Mouse (Mus musculus) gastrocnemius, postnatal 14 days (tissue): ENCODE measurements around the gene Mrm1. TPM values are rescaled to one million over a fixed set of nuclear protein-coding genes. Genes with fewer than 3 reads are reported as not detected.
A peak's percentile ranks its signal among the peaks of the same experiment; 100 is the strongest.

Experiments used
- DNase-seq: peaks from one replicate; pipeline ENCODE4 v3.0.0; 2021; ENCODE audit warnings: mixed read lengths
- intact Hi-C: fragments of 180-260 bp; cut with DNase I; formaldehyde crosslinking; loops from one replicate; pipeline ENCODE4 v1.15.1; 2025; ENCODE audit warnings: low total_unique reads
- total RNA-seq, 2 experiments: library from RNA; stranded (reverse); gene quantifications; 2 replicates each; pipeline ENCODE4 v1.2.3; 2021

Mrm1 gene
- total RNA-seq, 2 experiments from 2014 or later = 4.3 to 4.9 TPM

GRCm38 (mm10) chr11:84818085-84818960 is 992 bp downstream of the Mrm1 start:
- intact Hi-C loops = no loop called here
- DNase-seq = peak; percentile 78

- intact Hi-C loops = no loop called here
- no peak for DNase-seq
Measured at GRCm38 (mm10) chr11:84817362-84817761, 2.0 kb downstream of the Mrm1 start.

- intact Hi-C loops = loop anchor here (5.0 kb wide), 1 partner anchor 382 kb away; no protein-coding TSS in a partner anchor
- peak; percentile 65 for DNase-seq
Measured at GRCm38 (mm10) chr11:84813724-84814510, 5.4 kb downstream of the Mrm1 start.

- intact Hi-C loops = no loop called here
- DNase-seq = no peak
Measured at GRCm38 (mm10) chr11:84804373-84804772, 14.9 kb downstream of the Mrm1 start.

GRCm38 (mm10) chr11:84797627-84798353 is 21.5 kb downstream of the Mrm1 start:
- DNase-seq = peak; percentile 62
- intact Hi-C loops = loop anchor here (5.0 kb wide), 1 partner anchor 530 kb away; no protein-coding TSS in a partner anchor

- no peak for DNase-seq
- intact Hi-C loops = loop anchor here (5.0 kb wide), 1 partner anchor 530 kb away; no protein-coding TSS in a partner anchor
Measured at GRCm38 (mm10) chr11:84797026-84797425, 22.3 kb downstream of the Mrm1 start.

- intact Hi-C loops = loop anchor here (5.0 kb wide), 2 partner anchors 367 to 527 kb away; no protein-coding TSS in a partner anchor
- peak; percentile 55 for DNase-seq
Measured at GRCm38 (mm10) chr11:84794496-84795113, 24.7 kb downstream of the Mrm1 start.

GRCm38 (mm10) chr11:84793545-84793944 is 25.8 kb downstream of the Mrm1 start:
- intact Hi-C loops = loop anchor here (5.0 kb wide), 1 partner anchor 366 kb away; no protein-coding TSS in a partner anchor
- no peak for DNase-seq

GRCm38 (mm10) chr11:84790383-84790782 is 28.9 kb downstream of the Mrm1 start:
- intact Hi-C loops = loop anchor here (5.0 kb wide), 1 partner anchor 363 kb away; no protein-coding TSS in a partner anchor
- DNase-seq = no peak

GRCm38 (mm10) chr11:84780143-84780870 is 39.0 kb downstream of the Mrm1 start:
- intact Hi-C loops = no loop called here
- DNase-seq = no peak

- intact Hi-C loops = no loop called here
- DNase-seq = no peak
Measured at GRCm38 (mm10) chr11:84775560-84775959, 43.8 kb downstream of the Mrm1 start.

GRCm38 (mm10) chr11:84774870-84775514 is 44.3 kb downstream of the Mrm1 start:
- intact Hi-C loops = no loop called here
- no peak for DNase-seq

GRCm38 (mm10) chr11:84767898-84768297 is 51.4 kb downstream of the Mrm1 start:
- intact Hi-C loops = no loop called here
- DNase-seq = no peak

- DNase-seq = no peak
- intact Hi-C loops = no loop called here
Measured at GRCm38 (mm10) chr11:84765125-84765524, 54.2 kb downstream of the Mrm1 start.

GRCm38 (mm10) chr11:84764527-84764961 is 54.8 kb downstream of the Mrm1 start:
- intact Hi-C loops = no loop called here
- DNase-seq = no peak

GRCm38 (mm10) chr11:84764116-84764515 is 55.2 kb downstream of the Mrm1 start:
- intact Hi-C loops = no loop called here
- DNase-seq = no peak
